Mouse (Mus musculus) adrenal gland, adult 10 weeks (tissue): ENCODE measurements around the gene Slc4a11. TPM values are rescaled to one million over a fixed set of nuclear protein-coding genes. Genes with fewer than 3 reads are reported as not detected.

Experiments used
- polyA plus RNA-seq: library from polyadenylated mRNA; stranded (reverse); fragments of 350-450 nt; fragmentation: Illumina TruSeq; extraction: RNeasy Lipid Tissue Mini Kit (QIAGEN cat#74804); gene quantifications from one replicate; pipeline ENCODE4 v1.2.3, GENCODE M21; 2014; ENCODE audit warnings: low read depth, low replicate concordance

Gene Slc4a11
- 0.64 TPM for polyA plus RNA-seq

GRCm38 (mm10) chr2:130697153-130697810 is at the start of gene Slc4a11:
TSS of gene Slc4a11 (minus strand) at chr2:130697519.

GRCm38 (mm10) chr2:130667559-130667958 is 29.8 kb downstream of the Slc4a11 start, which contains the start of gene Itpa:
TSS of gene Itpa (plus strand) at chr2:130667610.

GRCm38 (mm10) chr2:130664102-130664701 is 33.1 kb downstream of the Slc4a11 start, which contains the start of gene Ddrgk1:
TSS of gene Ddrgk1 (minus strand) at chr2:130664659.

GRCm38 (mm10) chr2:130642684-130643369 is 54.5 kb downstream of the Slc4a11 start, which contains the start of gene Lzts3:
TSS of gene Lzts3 (minus strand) at chr2:130642803.

Other genes with a start within 250 kb of the Slc4a11 start
- 196 TPM for gene Ptpra, start 247.2 kb downstream of the Slc4a11 start, polyA plus RNA-seq
- gene Mrps26, start 133.8 kb downstream of the Slc4a11 start, polyA plus RNA-seq = 1.2 TPM
- gene Oxt, start 121.3 kb downstream of the Slc4a11 start, polyA plus RNA-seq = not detected
- not detected for gene Avp, start 115.0 kb downstream of the Slc4a11 start, polyA plus RNA-seq
- gene Fastkd5, start 67.5 kb downstream of the Slc4a11 start, polyA plus RNA-seq = 32.5 TPM
- gene Ubox5, start 67.5 kb downstream of the Slc4a11 start, polyA plus RNA-seq = 4.7 TPM
- 2.3 TPM for gene Lzts3, start 54.7 kb downstream of the Slc4a11 start, polyA plus RNA-seq
- 16.0 TPM for gene Ddrgk1, start 32.9 kb downstream of the Slc4a11 start, polyA plus RNA-seq
- gene Itpa, start 29.9 kb downstream of the Slc4a11 start, polyA plus RNA-seq = 40.2 TPM
- gene 4930402H24Rik, start 208.9 kb upstream of the Slc4a11 start, polyA plus RNA-seq = 27.6 TPM
- 43.9 TPM for gene Atrn, start 209.0 kb upstream of the Slc4a11 start, polyA plus RNA-seq